Mouse (Mus musculus) liver, embryonic 11.5 days (tissue): Measurements from ENCODE around the gene Tmem186. TPM values are rescaled to one million over a fixed set of nuclear protein-coding genes. Genes with fewer than 3 reads are reported as not detected.

Experiments
- ATAC-seq: fragments of 200-750 bp; cut with Nextera tagmentation; replicated peaks from 2 replicates; pipeline ENCODE4 v1.8.0; 2017; ENCODE audit warnings: moderate number of reproducible peaks, mild to moderate bottlenecking, moderate TSS enrichment, moderate library complexity; ENCODE audit not compliant: low FRiP score
- DNase-seq: peaks from one replicate; pipeline ENCODE4 v3.0.0-alpha.2; 2017; ENCODE audit warnings: low spot score
- H3K27ac ChIP-seq: fragments of 300-500 bp; sonication (generic); 2 replicates; pipeline ENCODE4 v1.5.1; 2014; ENCODE audit warnings: mild to moderate bottlenecking, low read depth, low read length, control low read depth
- H3K27me3 ChIP-seq: fragments of 300-500 bp; sonication (generic); replicated peaks from 2 replicates; pipeline ENCODE4 v1.6.1; 2014; ENCODE audit warnings: low read length, mixed read lengths; ENCODE audit not compliant: control insufficient read depth, insufficient read depth
- H3K36me3 ChIP-seq: fragments of 300-500 bp; sonication (generic); 2 replicates; pipeline ENCODE4 v1.6.1; 2014; ENCODE audit warnings: mild to moderate bottlenecking, low read length, moderate library complexity, mixed read lengths; ENCODE audit not compliant: control insufficient read depth, insufficient read depth
- H3K4me1 ChIP-seq: fragments of 300-500 bp; sonication (generic); replicated peaks from 2 replicates; pipeline ENCODE4 v1.6.1; 2014; ENCODE audit warnings: low read length, mixed read lengths; ENCODE audit not compliant: control insufficient read depth, insufficient read depth
- H3K4me2 ChIP-seq: fragments of 300-500 bp; sonication (generic); 2 replicates; pipeline ENCODE4 v1.6.1; 2014; ENCODE audit warnings: mild to moderate bottlenecking, control low read depth, moderate library complexity
- H3K4me3 ChIP-seq: fragments of 300-500 bp; sonication (generic); 2 replicates; pipeline ENCODE4 v1.5.1; 2014; ENCODE audit warnings: low read depth, low read length, control low read depth
- H3K9ac ChIP-seq: fragments of 300-500 bp; sonication (generic); 2 replicates; pipeline ENCODE4 v1.6.1; 2014; ENCODE audit warnings: low read depth, low read length, control low read depth
- H3K9me3 ChIP-seq: fragments of 300-500 bp; sonication (generic); 2 replicates; pipeline ENCODE4 v1.6.1; 2016; ENCODE audit warnings: low read length, inconsistent platforms, mixed read lengths; ENCODE audit not compliant: control insufficient read depth
- whole genome bisulfite sequencing: fragments of 180-500 bp; shearing (Covaris S2); extraction: QIAGEN DNeasy Blood & Tissue Kit; methylation state at CpG from one replicate; pipeline ENCODE4 v1.1.7; 2014; 5-methylcytosine and 5-hydroxymethylcytosine counted together
- polyA plus RNA-seq: library from polyadenylated mRNA; unstranded; fragments of >200 nt; fragmentation: Nextera tagmentation; extraction: Ambion mirVana; gene quantifications from 2 replicates; pipeline ENCODE4 v1.2.1, GENCODE M21; 2014

Tmem186 gene
- polyA plus RNA-seq, 1 experiment from 2014 or later: 16.4 TPM

DNA sequence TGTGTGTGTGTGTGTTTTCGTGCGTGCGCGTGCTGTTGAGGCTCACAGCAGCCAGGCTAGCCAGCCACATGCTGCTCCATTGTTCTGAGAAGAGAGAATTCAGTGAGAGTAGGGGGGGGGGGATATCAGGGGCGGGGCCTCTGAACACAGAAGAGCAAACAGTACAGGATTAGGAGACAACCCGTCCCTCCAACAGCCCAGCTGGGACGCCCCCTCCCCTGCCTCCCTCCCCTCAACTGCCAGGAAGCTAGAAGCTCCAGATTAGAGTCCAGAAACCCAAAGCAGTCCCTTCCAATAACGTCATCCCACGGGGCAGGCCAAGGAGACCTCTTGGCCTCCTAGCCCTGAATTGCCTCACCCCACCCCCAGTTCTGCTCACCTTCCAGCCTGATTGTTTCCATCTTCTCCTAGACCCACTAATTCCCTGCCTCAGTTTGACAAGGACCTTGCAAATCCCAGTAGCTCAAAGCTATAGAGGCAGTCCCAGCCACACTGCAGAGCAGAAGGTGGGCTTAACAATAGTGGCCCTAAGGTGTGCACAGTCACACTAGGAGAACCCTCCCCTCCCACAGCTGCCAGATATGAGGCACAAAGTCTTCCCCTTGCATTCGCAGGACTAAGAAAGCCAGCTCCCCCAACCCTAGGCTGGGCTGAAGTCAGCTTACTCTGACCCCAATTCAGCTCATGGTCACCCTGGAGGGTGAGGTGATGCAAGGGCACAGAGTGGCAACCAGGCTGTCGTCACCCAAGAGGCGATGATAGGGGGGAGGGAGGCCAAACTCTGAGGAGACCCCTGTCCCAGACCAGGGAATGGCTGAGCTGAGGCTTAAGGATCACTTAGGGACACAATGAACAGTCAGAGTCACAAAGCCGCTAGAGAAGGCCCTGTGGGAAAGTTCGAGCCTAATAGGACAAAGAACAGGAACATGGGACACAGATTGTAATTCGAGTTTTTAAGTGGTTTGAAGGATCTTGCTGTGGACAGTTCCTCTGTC is 32.8 kb upstream of the Tmem186 start:
- H3K4me2 ChIP-seq: peak overlapping the region; percentile 97
- H3K9me3 ChIP-seq: no peaks in the 10 kb centered on the region
- H3K27ac ChIP-seq: peak overlapping the region; percentile 86; the same call in 1 of the 2 replicates
- H3K4me1 ChIP-seq: peaks cover 52% of the 10 kb centered on the region
- no peak for DNase-seq
- peak overlapping the region; percentile 74 for H3K9ac ChIP-seq
- H3K4me3 ChIP-seq: peak overlapping the region; percentile 70
- ATAC-seq: no peak
- H3K36me3 ChIP-seq: no peaks in the 10 kb centered on the region
- WGBS: 20% methylated on average over 14 of the region's 15 CpGs
- H3K27me3 ChIP-seq: peaks cover 4% of the 10 kb centered on the region; the same call in 1 of the 2 replicates

DNA sequence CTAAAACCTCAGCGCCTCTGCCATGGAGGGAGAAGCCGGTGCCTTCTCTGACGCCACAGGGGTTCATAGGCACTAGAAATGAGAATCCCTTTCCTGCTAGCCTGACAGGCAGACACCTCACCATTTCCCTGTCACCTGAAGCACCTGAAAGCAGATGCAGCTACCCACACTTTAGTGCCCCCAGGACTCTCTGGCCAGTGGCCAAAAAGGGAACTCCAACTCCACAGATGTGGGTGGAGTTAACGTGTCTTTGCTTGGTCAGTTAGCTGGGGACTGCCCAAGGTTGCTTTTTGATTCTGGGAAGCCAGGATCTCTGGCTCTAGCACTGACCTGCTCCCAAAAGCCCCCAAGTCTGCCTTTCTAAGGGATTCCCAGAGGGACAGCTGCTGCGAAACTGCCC is 31.9 kb upstream of the Tmem186 start:
- H3K27me3 ChIP-seq: peaks cover 4% of the 10 kb centered on the region; the same call in 1 of the 2 replicates
- H3K27ac ChIP-seq: no peak overlapping the region
- 69% methylated on average over 5 of the region's 5 CpGs for WGBS
- H3K9ac ChIP-seq: 0 out of 2 replicates have a peak overlapping the region, but pooled peaks have one; percentile 1
- H3K4me1 ChIP-seq: peaks cover 51% of the 10 kb centered on the region
- H3K36me3 ChIP-seq: no peaks in the 10 kb centered on the region
- no peak for DNase-seq
- H3K4me2 ChIP-seq: peak overlapping the region; percentile 97
- ATAC-seq: no peak
- H3K9me3 ChIP-seq: no peaks in the 10 kb centered on the region
- H3K4me3 ChIP-seq: no peak overlapping the region

- Histone ChIP-seq H3K4me3 (no peak overlapping the region), H3K4me2 (no peak overlapping the region), H3K9ac (no peak overlapping the region), H3K27me3 (peaks cover 4% of the 10 kb centered on the region; the same call in 1 of the 2 replicates), H3K27ac (no peak overlapping the region), H3K4me1 (peaks cover 45% of the 10 kb centered on the region), H3K36me3 (peaks cover 3% of the 10 kb centered on the region; the same call in 1 of the 2 replicates), H3K9me3 (no peaks in the 10 kb centered on the region)
- WGBS: 93% methylated on average over 2 of the region's 2 CpGs
- no peak for DNase-seq
- ATAC-seq: no peak
These were observed 30.9 kb upstream of the Tmem186 start for GRCm38 (mm10) chr16:8668386-8668785.

DNA sequence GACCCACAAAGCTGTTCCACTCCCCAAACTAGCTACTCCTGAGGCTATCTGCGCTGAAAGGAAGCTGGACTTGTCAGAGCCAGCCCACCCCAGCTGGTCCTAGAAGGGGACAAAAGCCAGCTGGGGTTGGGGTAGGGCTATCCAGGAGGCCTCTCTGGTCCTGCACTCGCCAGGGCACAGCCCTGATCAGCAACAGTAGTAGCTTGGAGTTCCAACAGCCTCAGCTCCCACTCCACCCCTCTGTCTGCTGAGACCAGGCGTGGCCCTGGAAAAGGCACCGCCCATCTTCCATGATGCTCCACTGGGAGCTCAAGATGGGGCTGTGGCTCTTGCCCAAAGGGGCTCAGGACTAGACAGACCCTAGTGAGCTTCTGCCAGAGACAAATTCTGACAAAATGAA is 30.3 kb upstream of the Tmem186 start:
- no peak overlapping the region for H3K27ac ChIP-seq
- H3K9me3 ChIP-seq: no peaks in the 10 kb centered on the region
- H3K9ac ChIP-seq: no peak overlapping the region
- ATAC-seq (no peak), DNase-seq (no peak)
- peaks cover 3% of the 10 kb centered on the region; the same call in 1 of the 2 replicates for H3K36me3 ChIP-seq
- no peaks in the 10 kb centered on the region for H3K27me3 ChIP-seq
- 81% methylated on average over 4 of the region's 4 CpGs for WGBS
- no peak overlapping the region for H3K4me2 ChIP-seq
- H3K4me1 ChIP-seq: peaks cover 44% of the 10 kb centered on the region
- H3K4me3 ChIP-seq: no peak overlapping the region

- Histone ChIP-seq H3K27ac (no peak overlapping the region), H3K4me2 (no peak overlapping the region), H3K36me3 (peaks cover 3% of the 10 kb centered on the region; the same call in 1 of the 2 replicates), H3K4me3 (no peak overlapping the region), H3K9me3 (no peaks in the 10 kb centered on the region), H3K4me1 (peaks cover 40% of the 10 kb centered on the region), H3K9ac (no peak overlapping the region), H3K27me3 (no peaks in the 10 kb centered on the region)
- WGBS: 60% methylated on average over 7 of the region's 7 CpGs
- DNase-seq (no peak), ATAC-seq (no peak)
These were observed 29.7 kb upstream of the Tmem186 start for GRCm38 (mm10) chr16:8667261-8667660.

DNA sequence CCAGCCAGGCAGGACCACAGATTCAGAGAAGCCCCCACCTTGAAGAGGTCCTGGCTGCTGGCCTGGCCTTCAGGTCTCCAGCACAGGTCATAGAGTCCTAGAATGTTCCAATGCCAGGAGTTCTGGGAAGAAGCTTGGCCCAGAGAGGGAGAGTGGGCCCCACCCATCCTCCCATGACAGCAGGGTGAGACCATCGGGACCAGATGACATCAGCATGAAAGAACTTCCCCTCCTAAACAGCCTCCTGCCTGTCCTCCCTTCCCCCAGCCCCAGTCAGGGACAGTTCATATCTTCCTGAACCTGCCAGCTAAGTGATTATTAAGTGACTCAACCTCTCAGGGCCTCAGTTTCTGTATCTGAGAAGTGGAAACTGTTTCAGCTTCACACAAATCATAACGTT is 28.9 kb upstream of the Tmem186 start:
- Histone ChIP-seq H3K4me2 (no peak overlapping the region), H3K9ac (no peak overlapping the region), H3K4me1 (peaks cover 40% of the 10 kb centered on the region), H3K9me3 (no peaks in the 10 kb centered on the region), H3K27me3 (no peaks in the 10 kb centered on the region), H3K36me3 (peaks cover 5% of the 10 kb centered on the region), H3K27ac (no peak overlapping the region), H3K4me3 (no peak overlapping the region)
- WGBS: 19% methylated on average over 2 of the region's 2 CpGs
- ATAC-seq (no peak; the same call in 1 of the 2 replicates), DNase-seq (no peak)

- no peaks in the 10 kb centered on the region for H3K9me3 ChIP-seq
- no peak overlapping the region for H3K4me2 ChIP-seq
- peaks cover 10% of the 10 kb centered on the region for H3K36me3 ChIP-seq
- no peaks in the 10 kb centered on the region for H3K27me3 ChIP-seq
- 87% methylated on average over 5 of the region's 5 CpGs for whole genome bisulfite sequencing
- no peak overlapping the region for H3K27ac ChIP-seq
- DNase-seq: no peak
- ATAC-seq: no peak
- no peak overlapping the region for H3K4me3 ChIP-seq
- no peak overlapping the region for H3K9ac ChIP-seq
- peaks cover 32% of the 10 kb centered on the region for H3K4me1 ChIP-seq
These were observed 27.9 kb upstream of the Tmem186 start for GRCm38 (mm10) chr16:8665367-8665766.

- Histone ChIP-seq H3K27ac (no peak overlapping the region), H3K4me1 (peaks cover 23% of the 10 kb centered on the region)
- ATAC-seq: no peak
These were observed 26.4 kb upstream of the Tmem186 start for GRCm38 (mm10) chr16:8663606-8664539.

More at GRCm38 (mm10) chr16:8663606-8664539, 26.4 kb upstream of the Tmem186 start:
- Histone ChIP-seq H3K4me3 (no peak overlapping the region), H3K9ac (no peak overlapping the region), H3K9me3 (no peaks in the 10 kb centered on the region), H3K36me3 (peaks cover 12% of the 10 kb centered on the region), H3K4me2 (no peak overlapping the region), H3K27me3 (no peaks in the 10 kb centered on the region)
- no peak for DNase-seq
- 83% methylated on average over 24 of the region's 24 CpGs for WGBS
